Mouse (Mus musculus) small intestine, adult 2 months (tissue): ENCODE measurements around the gene Pard3.

Source experiments
- CTCF ChIP-seq: fragments of 200-500 bp; IDR thresholded peaks from 2 replicates; pipeline ENCODE4 v1.5.1; 2012; ENCODE audit warnings: low read depth, mild to moderate bottlenecking, control low read depth, inconsistent platforms, low read length, moderate library complexity, mixed read lengths; ENCODE audit not compliant: insufficient replicate concordance, insufficient read length; ENCODE audit errors: extremely low read depth
- POLR2A ChIP-seq: fragments of 200-500 bp; IDR thresholded peaks from 2 replicates; pipeline ENCODE4 v1.6.1; 2012; ENCODE audit warnings: low read depth, mild to moderate bottlenecking, control low read depth, inconsistent platforms, low read length, moderate library complexity

- TF ChIP-seq POLR2A: no peak
- no peak for TF ChIP-seq CTCF
Measured at GRCm38 (mm10) chr8:127243351-127243750, 179.7 kb downstream of the Pard3 start.
